Mouse (Mus musculus): ENCODE measurements at regions not wholly inside any gene's neighbourhood (a gene's known extent, or its start where the extent isn't known, plus 50 kb on each side); places are given as distances from the start of the nearest gene placed in this dataset.
"Not testable (repeated sequence)": the region's sequence is repeated elsewhere in the genome, so short reads cannot be mapped to it uniquely, and the experiment has no call there.

- no peak for DNase-seq
Measured at GRCm38 (mm10) chr14:15872013-15872412, 377.1 kb upstream of the Ngly1 start.

- DNase-seq = no peak
Measured at GRCm38 (mm10) chr14:15880146-15880545, 368.9 kb upstream of the Ngly1 start.

- no peak for DNase-seq
Measured at GRCm38 (mm10) chr14:15881284-15881683, 367.8 kb upstream of the Ngly1 start.

DNA sequence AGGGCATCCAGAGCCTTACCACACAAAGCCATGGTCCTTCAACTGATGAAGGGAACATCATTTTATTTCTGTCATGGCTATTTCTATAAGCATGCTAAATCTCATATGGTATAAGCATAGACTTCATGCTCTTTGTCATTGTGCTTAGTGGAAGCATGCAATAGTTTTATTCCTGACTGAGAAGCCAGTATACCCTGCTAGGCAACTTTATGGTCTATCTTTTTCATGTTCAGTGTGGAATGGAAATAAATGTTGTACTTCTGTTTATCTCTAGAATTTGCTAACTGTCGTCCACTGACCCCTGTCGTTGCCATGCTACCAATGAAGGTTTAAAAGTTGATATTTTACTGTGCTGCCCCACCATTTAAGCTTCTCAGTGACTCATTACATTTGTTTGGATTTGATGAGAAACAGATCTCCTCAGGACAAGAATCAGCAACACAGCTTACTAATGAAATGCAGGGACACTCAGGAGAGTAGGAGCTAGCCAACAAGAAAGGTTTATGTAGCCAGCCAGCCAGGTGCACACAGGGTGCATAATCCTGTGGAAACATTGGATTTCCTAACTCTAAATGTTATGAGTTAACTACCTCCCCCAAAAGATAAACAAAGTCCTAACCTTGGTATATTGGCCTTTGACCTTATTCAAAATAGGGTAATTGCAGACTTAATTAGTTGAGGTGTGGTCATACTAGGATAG lies 364.3 kb upstream of the Ngly1 start:
- no peak for DNase-seq

DNA sequence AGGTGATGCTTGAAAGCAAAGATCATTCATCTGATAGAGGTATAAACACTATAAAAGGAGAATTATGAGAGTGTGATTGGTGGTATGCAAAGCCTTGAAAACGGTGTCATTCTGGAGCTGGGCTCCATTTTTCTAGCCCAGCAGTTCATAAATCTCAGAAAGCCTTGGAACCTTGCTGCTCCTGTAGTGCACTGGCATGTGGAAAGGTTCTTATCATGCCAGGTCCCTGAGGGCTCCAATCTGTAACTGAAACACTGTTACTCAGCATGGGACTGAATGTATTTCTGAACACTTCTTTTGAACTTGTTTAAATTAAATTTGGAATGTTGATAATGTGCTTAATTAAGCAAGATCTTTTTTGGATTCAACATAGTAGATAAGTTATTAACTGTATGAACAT lies 352.0 kb upstream of the Ngly1 start:
- DNase-seq = no peak

GRCm38 (mm10) chr14:15906429-15906828 lies 342.7 kb upstream of the Ngly1 start:
- not testable (repeated sequence) for DNase-seq

GRCm38 (mm10) chr14:15913206-15913605 lies 335.9 kb upstream of the Ngly1 start:
- DNase-seq = not testable (repeated sequence)

DNA sequence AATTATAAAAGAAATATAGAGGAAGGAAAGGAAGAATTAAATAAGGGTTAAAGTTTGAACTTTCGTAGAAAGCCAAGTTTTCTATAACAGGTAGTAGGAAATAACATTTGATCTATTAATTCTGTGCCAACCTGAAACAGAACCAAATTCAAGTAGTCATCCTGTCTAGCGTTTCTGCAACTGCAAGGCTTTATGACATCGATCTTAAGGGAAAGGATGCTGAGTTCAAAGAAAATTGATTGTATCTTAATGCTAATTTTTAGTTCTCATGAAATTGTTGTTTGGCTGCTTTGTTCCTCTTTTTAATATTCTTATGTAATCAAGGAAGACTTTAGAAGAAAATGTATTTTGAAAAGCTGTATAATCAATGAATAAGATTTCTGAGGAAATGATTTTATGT lies 334.9 kb upstream of the Ngly1 start:
- no peak for DNase-seq

- DNase-seq = not testable (repeated sequence)
Measured at GRCm38 (mm10) chr14:15924676-15925075, 324.4 kb upstream of the Ngly1 start.

DNA sequence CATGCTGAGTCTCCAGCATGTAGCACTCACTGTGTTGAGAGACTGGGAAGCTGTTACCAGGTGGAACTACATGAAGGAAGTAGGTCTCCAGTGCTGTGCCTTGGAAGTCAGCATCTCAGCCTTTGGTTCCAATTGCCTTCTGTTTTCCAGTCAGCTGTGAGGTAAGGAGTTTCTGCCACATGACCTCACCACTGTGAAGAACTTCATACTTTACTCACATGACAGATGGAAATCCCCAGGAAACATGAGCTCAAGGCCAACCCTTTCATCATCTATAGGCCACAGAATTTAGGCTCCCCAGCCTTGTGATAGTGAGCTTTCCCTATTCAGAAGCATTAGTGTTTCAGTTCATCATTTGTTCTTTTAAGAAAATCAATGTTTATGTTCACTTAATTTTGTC lies 314.4 kb upstream of the Ngly1 start:
- DNase-seq = no peak

DNA sequence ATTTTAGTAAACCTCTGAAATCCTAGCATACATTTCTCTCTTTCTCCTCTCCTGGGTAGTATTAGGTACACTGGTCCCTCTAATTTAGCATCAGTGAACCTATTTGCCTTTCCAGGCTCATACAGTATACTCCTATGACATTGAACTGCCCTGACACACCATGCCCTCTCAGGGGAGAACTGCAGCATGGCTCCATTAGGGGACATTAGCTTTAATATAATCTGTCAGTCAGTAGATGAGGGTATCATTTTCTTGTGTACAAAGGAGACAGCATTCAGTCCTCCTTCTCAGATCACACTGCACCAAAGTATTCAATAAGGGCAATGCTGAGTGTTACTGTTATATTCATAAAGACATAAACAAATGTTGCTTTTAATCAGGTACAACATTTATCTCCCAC lies 278.8 kb upstream of the Ngly1 start:
- no peak for DNase-seq

GRCm38 (mm10) chr14:15970767-15971166 lies 278.3 kb upstream of the Ngly1 start:
- DNase-seq = no peak

DNA sequence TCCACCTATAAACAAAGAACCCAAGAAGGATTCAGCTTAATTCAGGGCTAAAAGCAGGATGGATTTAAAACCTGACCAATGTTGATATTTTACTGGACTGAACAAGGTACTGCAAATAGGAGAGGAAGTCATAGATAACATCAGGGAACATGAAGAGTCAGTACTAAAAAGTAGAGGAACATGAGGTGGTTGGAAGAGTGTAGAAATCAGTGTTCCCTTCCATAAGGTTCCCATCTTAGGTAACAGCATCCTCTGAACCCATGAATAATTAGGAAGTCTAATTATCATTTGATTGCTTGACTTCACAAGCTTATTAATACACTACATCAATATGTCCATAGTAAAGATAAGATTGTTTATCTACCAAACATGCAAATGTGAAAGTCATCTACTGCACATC lies 277.8 kb upstream of the Ngly1 start:
- DNase-seq = no peak

GRCm38 (mm10) chr14:15977366-15977765 lies 271.7 kb upstream of the Ngly1 start:
- DNase-seq = no peak

DNA sequence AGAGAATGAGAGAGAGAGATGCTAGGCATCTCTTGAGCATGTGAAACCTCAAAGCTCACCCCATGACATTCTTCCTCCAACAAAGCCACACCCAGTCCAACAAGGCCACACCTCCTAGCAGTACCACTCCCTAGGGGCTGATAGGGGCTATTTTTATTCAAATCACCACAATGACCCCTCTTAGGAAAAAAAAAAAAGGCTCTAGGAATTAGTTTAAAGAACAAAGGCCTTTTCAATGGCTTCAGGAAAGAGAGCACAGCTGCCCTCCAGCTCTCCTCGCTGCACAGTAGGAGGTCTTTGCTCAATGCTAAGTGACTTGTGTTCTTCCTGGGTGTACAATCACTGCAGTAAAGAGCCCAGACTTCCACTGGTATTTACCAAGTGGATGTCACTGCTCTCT lies 270.8 kb upstream of the Ngly1 start:
- no peak for DNase-seq

DNA sequence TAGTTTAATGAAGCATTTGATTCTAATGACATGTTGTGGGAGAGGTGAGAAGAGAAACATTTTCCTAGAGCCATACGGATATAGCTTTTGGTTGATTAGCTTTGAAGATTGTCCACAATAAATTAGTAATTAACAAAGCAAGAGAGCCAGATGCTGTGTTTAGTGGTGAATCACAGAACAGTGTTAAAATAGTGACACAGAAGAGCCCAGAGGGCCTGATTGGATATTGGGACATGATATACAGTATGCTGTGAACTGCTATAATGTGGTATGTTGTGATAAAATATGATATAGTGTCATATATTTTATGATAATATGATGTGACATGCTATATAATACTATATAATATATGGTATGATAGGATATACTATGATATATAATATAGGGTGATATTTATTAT lies 243.7 kb upstream of the Ngly1 start:
- no peak for DNase-seq

- DNase-seq = no peak
Measured at GRCm38 (mm10) chr14:16006968-16007367, 242.1 kb upstream of the Ngly1 start.

DNA sequence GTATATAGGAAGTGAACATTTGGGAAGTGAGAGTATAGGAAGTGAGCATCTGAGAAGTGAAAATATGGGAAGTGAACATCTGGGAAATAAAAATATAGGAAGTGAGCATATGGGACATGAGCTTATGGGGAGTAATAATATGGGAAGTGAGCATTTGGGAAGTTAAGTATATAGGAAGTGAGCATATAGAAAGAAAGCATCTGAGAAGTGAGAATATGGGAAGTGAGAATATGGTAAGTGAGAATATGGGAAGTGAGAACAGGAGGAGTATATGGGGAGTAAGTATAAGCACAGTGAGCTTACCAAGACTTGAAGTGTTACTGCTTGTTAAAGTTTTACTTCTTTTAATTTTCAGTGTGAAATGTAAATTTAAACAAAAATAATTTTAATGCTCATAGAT lies 239.3 kb upstream of the Ngly1 start:
- DNase-seq = no peak

DNA sequence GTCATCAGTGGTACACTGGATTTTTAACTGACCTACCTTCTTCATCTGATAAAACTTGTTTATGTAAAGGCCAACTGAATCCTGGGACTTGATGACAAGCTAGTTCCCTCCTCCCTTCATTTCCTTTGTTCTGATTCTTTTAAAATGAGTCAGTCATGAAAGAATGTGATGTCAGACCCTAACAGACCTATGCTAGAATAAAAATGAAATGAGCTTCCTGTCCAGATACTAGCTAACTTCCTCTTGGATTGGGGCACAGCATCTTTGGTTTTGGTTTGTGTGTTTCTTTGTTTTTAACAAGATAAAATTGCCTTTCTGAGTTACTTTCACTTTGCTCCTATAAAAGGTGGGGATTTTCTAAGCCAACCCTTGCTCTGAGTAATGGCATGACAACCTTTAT lies 225.2 kb upstream of the Ngly1 start:
- no peak for DNase-seq

DNA sequence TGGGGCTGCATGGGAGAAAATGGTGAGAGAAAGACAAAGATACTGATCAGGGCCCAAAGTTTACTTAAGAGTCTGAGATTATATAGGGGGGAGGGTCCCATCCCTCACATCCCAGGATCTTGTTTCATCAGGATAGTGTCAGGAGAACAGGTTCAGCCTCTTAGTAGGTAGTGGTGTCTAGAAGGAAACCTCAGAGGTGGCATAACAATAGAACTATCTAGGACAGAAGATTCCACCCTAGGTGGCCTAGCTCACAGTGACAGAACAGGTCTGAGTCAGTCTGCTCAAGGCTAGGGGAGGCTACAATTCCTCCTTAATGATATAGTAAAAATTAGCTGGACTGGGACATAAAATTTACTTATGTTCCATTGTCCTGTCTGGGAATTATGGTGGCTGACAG lies 211.3 kb upstream of the Ngly1 start:
- DNase-seq = no peak

DNA sequence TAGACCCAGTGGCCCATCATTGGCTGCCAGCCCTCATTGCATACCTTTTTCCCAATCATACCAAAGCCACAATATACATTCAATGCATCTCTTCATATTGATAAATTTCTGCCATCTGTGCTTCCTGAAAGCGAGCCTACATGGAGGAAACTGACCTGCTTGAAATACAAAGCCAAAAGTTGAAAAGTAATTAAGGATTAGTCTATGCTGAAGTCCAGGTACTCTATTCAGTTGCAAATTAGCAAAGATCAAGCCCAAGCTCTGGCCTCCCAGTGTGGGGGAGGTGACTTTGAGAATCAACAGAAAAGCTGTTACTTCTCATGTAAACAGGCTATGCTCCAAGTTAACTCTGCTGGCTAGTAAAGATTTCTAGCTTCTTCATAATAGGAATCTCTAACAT lies 210.7 kb upstream of the Ngly1 start:
- no peak for DNase-seq

DNA sequence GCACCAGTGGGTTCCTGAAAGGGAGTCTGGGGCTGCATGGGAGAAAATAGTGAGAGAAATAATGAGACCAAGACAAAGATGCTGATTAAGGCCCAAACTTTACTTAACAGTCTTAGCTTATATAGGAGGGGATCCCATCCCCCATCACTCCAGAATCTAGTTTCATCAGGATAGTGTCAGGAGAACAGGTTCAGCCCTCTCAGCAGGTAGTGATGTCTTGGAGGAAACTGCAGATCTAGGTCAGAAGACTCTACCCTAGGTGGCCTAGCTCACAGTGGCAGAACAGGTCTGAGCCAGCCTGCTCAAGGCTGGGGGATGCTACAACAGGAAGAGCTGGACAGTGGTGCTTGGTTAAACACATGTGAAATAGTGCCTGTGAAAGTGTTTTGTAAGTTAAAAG lies 204.6 kb upstream of the Ngly1 start:
- no peak for DNase-seq

- not testable (repeated sequence) for DNase-seq
Measured at GRCm38 (mm10) chr14:16072534-16072933, 176.5 kb upstream of the Ngly1 start.

GRCm38 (mm10) chr14:16074089-16074488 lies 175.0 kb upstream of the Ngly1 start:
- no peak for DNase-seq

DNA sequence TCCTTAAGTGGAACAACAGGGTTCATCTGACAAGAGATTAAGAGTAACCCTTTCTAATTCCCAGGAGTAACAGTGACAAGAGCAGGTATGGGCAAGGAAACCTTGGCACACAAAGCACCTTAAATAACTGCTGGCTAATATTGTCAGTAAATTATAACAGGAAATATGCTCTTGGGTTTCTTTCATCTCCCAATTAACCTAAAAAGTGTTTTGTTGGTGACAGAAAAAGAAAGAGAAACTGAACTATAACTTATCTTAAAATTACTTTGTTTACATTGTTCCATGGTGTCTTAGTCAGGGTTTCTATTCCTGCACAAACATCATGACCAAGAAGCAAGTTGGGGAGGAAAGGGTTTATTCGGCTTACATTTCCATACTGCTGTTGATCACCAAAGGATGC lies 170.0 kb upstream of the Ngly1 start:
- DNase-seq = no peak
